Mouse (Mus musculus) midbrain, embryonic 13.5 days (tissue): Measurements from ENCODE around the gene Pcsk5. TPM values are rescaled to one million over a fixed set of nuclear protein-coding genes. Genes with fewer than 3 reads are reported as not detected.

Experiments
- ATAC-seq: fragments of 200-750 bp; cut with Nextera tagmentation; 2 replicates; pipeline ENCODE4 v1.8.0; 2017; ENCODE audit warnings: mild to moderate bottlenecking, moderate TSS enrichment, moderate library complexity
- H3K27ac ChIP-seq: fragments of 300-500 bp; sonication (generic); 2 replicates; pipeline ENCODE4 v1.5.1; 2015; ENCODE audit warnings: inconsistent platforms, mild to moderate bottlenecking, moderate library complexity
- H3K27me3 ChIP-seq: fragments of 300-500 bp; sonication (generic); 2 replicates; pipeline ENCODE4 v1.6.1; 2015; ENCODE audit warnings: mild to moderate bottlenecking, inconsistent platforms
- H3K36me3 ChIP-seq: fragments of 300-500 bp; sonication (generic); 2 replicates; pipeline ENCODE4 v1.6.1; 2015; ENCODE audit warnings: mild to moderate bottlenecking, inconsistent platforms
- H3K4me1 ChIP-seq: fragments of 300-500 bp; sonication (generic); replicated peaks from 2 replicates; pipeline ENCODE4 v1.6.1; 2015; ENCODE audit warnings: inconsistent platforms
- H3K4me2 ChIP-seq: fragments of 300-500 bp; sonication (generic); replicated peaks from 2 replicates; pipeline ENCODE4 v1.6.1; 2015; ENCODE audit warnings: moderate library complexity, mild to moderate bottlenecking, inconsistent platforms
- H3K4me3 ChIP-seq: fragments of 300-500 bp; sonication (generic); replicated peaks from 2 replicates; pipeline ENCODE4 v1.5.1; 2015; ENCODE audit warnings: mild to moderate bottlenecking, inconsistent platforms
- H3K9ac ChIP-seq: fragments of 300-500 bp; sonication (generic); replicated peaks from 2 replicates; pipeline ENCODE4 v1.6.1; 2015; ENCODE audit warnings: mild to moderate bottlenecking, inconsistent platforms
- H3K9me3 ChIP-seq: fragments of 300-500 bp; sonication (generic); 2 replicates; pipeline ENCODE4 v1.6.1; 2016; ENCODE audit warnings: mild to moderate bottlenecking, inconsistent platforms
- WGBS: fragments of 180-500 bp; shearing (Covaris S2); methylation state at CpG from one replicate; pipeline ENCODE4 v1.1.7; 2015; 5-methylcytosine and 5-hydroxymethylcytosine counted together
- polyA plus RNA-seq: library from polyadenylated mRNA; unstranded; fragments of >200 nt; fragmentation: Nextera tagmentation; extraction: Ambion mirVana; gene quantifications from 2 replicates; pipeline ENCODE4 v1.2.1, GENCODE M21; 2015

The Pcsk5 gene
- polyA plus RNA-seq, 1 experiment from 2014 or later: 7.1 TPM

GRCm38 (mm10) chr19:17603322-17603721, 234.1 kb downstream of the Pcsk5 start:
- 80% methylated on average over 3 of the region's 3 CpGs for WGBS
- no peak overlapping the region for H3K4me3 ChIP-seq
- no peak for ATAC-seq
- no peak overlapping the region for H3K4me2 ChIP-seq
- no peak overlapping the region for H3K9ac ChIP-seq
- no peak overlapping the region for H3K27ac ChIP-seq
- H3K27me3 ChIP-seq: no peaks in the 10 kb centered on the region
- no peaks in the 10 kb centered on the region for H3K36me3 ChIP-seq
- H3K4me1 ChIP-seq: no peaks in the 10 kb centered on the region; the same call in 1 of the 2 replicates
- H3K9me3 ChIP-seq: no peaks in the 10 kb centered on the region

DNA sequence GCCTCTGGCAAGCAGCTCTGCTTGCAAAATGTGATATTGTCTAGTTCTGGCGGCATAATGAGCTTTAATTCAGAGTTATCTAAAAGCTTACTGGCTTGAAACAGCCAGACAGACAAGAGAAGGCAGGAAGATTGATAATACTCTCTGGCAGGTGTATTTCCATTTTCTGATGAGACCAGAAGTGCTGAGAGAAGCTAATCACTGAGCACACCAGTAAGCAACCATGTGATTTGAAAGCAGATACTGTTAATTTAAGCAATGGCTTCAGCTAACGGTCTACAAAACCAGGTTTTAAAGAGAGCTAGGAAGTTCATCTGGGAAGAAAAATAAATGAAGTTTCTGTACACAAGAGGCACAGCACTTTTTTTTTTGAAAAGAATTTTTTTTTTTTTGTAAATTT, 237.1 kb downstream of the Pcsk5 start:
- 61% methylated on average over 2 of the region's 2 CpGs for WGBS

DNA sequence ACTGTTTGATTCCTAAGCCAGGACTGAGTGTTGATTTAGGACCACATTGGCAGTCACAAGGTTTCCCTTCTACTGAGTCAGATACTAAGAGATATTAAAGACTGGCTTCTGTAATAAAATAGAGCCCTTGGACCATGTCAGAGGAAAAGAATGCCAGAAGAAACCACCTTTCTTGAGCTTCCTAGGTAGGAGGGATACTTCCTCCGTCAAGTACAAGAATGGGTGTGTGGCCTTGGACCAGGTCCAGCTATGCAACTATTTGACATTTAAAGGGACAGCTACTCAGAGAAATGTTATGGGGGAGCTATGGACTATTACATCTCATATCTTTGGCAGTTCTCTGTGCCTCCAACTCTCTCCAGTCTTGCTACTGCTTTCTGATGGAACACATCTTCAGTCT, 244.6 kb downstream of the Pcsk5 start:
- Histone ChIP-seq H3K4me1 (0 out of 2 replicates have a peak, but pooled peaks cover 5% of the 10 kb centered on the region), H3K4me2 (no peak overlapping the region), H3K9me3 (no peaks in the 10 kb centered on the region), H3K27me3 (no peaks in the 10 kb centered on the region), H3K9ac (no peak overlapping the region), H3K4me3 (no peak overlapping the region), H3K36me3 (no peaks in the 10 kb centered on the region), H3K27ac (no peak overlapping the region)
- WGBS: 48% methylated on average over 1 of the region's 1 CpGs
- no peak for ATAC-seq

More for the DNA sequence above, 237.1 kb downstream of the Pcsk5 start:
- Histone ChIP-seq H3K9me3 (no peaks in the 10 kb centered on the region), H3K4me2 (no peak overlapping the region), H3K4me3 (no peak overlapping the region), H3K9ac (no peak overlapping the region), H3K36me3 (no peaks in the 10 kb centered on the region), H3K4me1 (no peaks in the 10 kb centered on the region; the same call in 1 of the 2 replicates), H3K27me3 (no peaks in the 10 kb centered on the region), H3K27ac (no peak overlapping the region)
- ATAC-seq: no peak

- no peak overlapping the region for H3K4me3 ChIP-seq
- 0 out of 2 replicates have a peak, but pooled peaks have one; percentile 56 for ATAC-seq
- 0 out of 2 replicates have a peak, but pooled peaks cover 5% of the 10 kb centered on the region for H3K4me1 ChIP-seq
Measured at GRCm38 (mm10) chr19:17591335-17591734, 246.1 kb downstream of the Pcsk5 start.

DNA sequence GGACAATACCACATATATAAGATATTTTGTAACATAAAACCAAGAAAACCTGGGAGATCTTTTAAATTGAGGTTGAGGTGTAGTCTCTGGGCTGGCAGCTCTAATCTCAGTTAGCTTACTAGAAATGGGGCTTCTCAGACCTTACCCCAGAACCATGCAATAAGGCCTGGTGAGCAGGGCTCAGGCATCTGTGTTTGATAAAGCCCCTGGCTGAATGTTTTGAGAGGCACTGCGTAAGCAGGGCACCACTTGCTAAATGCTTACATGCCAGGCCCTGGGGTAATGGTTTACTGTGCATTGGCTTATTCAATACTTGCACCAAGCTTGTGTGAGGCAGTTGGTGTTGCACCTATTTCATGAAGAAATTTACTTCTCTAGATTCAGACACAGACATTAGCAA, 247.1 kb downstream of the Pcsk5 start:
- Histone ChIP-seq H3K27ac (no peak overlapping the region), H3K4me3 (no peak overlapping the region), H3K36me3 (no peaks in the 10 kb centered on the region), H3K4me1 (0 out of 2 replicates have a peak, but pooled peaks cover 5% of the 10 kb centered on the region), H3K9ac (no peak overlapping the region), H3K4me2 (no peak overlapping the region), H3K27me3 (no peaks in the 10 kb centered on the region), H3K9me3 (no peaks in the 10 kb centered on the region)
- WGBS: 84% methylated on average over 1 of the region's 1 CpGs
- ATAC-seq: no peak

More at GRCm38 (mm10) chr19:17591335-17591734, 246.1 kb downstream of the Pcsk5 start:
- Histone ChIP-seq H3K4me2 (no peak overlapping the region), H3K9ac (no peak overlapping the region), H3K27ac (no peak overlapping the region), H3K36me3 (no peaks in the 10 kb centered on the region), H3K27me3 (no peaks in the 10 kb centered on the region), H3K9me3 (no peaks in the 10 kb centered on the region)
- WGBS: 60% methylated on average over 8 of the region's 8 CpGs

DNA sequence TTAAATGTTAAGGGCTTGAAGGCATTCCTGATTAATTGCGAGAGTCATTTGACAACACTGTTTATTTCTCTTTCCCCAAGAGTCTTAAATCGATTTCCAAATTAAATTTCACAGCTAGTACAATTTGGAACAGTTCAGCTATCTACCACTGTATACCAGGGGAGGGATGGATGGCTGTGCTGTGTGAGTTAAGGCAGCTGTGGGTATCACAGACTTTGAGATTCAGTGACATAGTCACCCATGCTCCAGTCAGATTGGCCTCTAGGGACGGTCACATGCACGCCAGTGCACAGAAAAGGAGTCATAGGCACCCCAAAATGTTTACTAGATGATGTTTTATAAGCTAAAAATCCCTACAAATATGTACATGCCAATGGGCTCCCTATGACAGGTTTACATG, 260.0 kb downstream of the Pcsk5 start:
- Histone ChIP-seq H3K4me3 (no peak overlapping the region), H3K27ac (no peak overlapping the region), H3K36me3 (no peaks in the 10 kb centered on the region), H3K4me2 (no peak overlapping the region), H3K27me3 (no peaks in the 10 kb centered on the region), H3K4me1 (no peaks in the 10 kb centered on the region), H3K9me3 (no peaks in the 10 kb centered on the region), H3K9ac (no peak overlapping the region)
- WGBS: 91% methylated on average over 4 of the region's 4 CpGs
- ATAC-seq: no peak

DNA sequence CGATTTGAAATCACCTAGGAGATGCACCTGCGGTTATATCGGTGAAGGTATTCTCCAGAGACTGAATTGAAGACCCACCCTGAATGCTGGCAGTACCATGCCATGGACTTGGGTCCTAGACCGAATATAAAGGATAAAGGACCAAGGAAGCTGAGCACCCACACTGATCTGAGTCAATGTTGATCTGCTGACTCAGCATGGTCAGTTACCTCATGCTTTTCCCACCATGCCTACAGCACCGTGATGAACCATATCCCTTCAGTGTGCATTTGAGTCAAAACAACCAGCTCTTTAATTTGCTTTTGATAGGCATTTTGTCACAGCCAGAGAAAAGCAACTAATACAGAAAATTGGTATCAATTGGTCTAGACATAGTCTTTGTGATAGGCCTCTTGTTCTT, 262.9 kb downstream of the Pcsk5 start:
- ATAC-seq: no peak
- 94% methylated on average over 5 of the region's 5 CpGs for WGBS
- Histone ChIP-seq H3K27ac (no peak overlapping the region), H3K4me2 (no peak overlapping the region), H3K4me3 (no peak overlapping the region), H3K27me3 (no peaks in the 10 kb centered on the region), H3K36me3 (no peaks in the 10 kb centered on the region), H3K9me3 (no peaks in the 10 kb centered on the region), H3K9ac (no peak overlapping the region), H3K4me1 (no peaks in the 10 kb centered on the region)

DNA sequence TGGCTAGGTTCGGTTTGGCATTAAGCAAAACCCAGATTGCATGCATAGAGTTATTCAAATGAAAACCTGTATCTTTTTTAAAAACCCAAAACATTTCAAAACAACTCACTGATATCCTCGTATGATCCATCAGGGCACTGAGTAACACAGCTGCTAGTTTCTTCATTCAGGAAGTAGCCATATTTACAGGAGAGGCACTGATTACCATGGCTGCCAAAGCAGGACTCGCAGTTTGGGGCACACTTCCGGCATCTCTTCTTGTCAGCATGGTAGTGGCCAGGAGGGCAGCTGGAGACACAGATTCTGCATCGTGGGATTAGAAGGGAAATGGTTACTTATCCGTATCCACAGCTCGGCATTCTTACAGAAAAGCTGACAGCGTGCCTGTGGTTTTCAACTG, 265.1 kb downstream of the Pcsk5 start:
- Histone ChIP-seq H3K27me3 (no peaks in the 10 kb centered on the region), H3K4me1 (no peaks in the 10 kb centered on the region), H3K4me3 (no peak overlapping the region), H3K36me3 (no peaks in the 10 kb centered on the region), H3K4me2 (no peak overlapping the region), H3K9ac (no peak overlapping the region), H3K9me3 (no peaks in the 10 kb centered on the region), H3K27ac (no peak overlapping the region)
- no peak for ATAC-seq
- WGBS: 94% methylated on average over 8 of the region's 8 CpGs

DNA sequence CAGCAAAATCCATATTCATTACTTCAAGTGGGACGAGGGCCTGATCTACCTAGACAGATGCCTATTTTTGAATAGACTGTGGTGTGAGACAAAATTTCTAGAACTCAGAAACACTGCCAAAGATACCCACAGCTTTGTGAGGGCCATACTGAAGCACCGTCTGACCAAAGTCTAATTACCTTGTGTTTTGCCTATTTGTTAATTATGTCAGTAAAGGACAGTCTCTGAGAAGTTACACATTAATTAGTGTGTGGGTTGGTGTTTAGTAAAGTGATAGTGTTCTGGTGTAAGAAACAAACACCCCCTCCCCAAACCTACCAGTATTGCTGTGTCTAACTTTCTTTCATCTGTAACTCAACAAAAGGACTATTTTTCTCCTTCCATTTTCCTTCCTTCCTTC, 266.5 kb downstream of the Pcsk5 start:
- H3K9me3 ChIP-seq: no peaks in the 10 kb centered on the region
- WGBS: 88% methylated on average over 2 of the region's 2 CpGs
- no peaks in the 10 kb centered on the region for H3K36me3 ChIP-seq
- H3K9ac ChIP-seq: no peak overlapping the region
- no peak overlapping the region for H3K4me2 ChIP-seq
- no peak for ATAC-seq
- no peaks in the 10 kb centered on the region for H3K27me3 ChIP-seq
- H3K4me3 ChIP-seq: no peak overlapping the region
- no peak overlapping the region for H3K27ac ChIP-seq
- H3K4me1 ChIP-seq: no peaks in the 10 kb centered on the region

DNA sequence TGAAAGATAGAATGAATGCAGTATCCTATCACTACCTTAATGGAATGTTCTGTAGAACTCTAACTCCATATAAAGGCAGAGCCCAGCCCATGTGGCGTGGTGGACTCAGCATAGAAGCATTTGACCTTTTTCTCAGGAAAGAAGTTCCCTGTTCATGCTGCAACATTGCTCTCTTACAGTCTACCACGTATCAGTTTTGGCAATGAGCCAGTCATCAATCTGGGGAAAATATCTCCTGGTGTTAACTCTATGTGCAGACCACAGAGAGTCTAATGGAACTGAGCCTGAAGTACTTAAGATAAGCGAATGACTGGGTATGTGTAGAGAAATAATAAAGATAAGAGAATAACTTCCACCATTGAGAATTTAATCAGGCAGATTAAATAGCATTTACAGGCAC, 270.2 kb downstream of the Pcsk5 start:
- ATAC-seq: 0 out of 2 replicates have a peak, but pooled peaks have one; percentile 34
- no peak overlapping the region for H3K27ac ChIP-seq
- no peaks in the 10 kb centered on the region for H3K27me3 ChIP-seq
- peaks cover 4% of the 10 kb centered on the region; the same call in 1 of the 2 replicates for H3K36me3 ChIP-seq
- no peak overlapping the region for H3K4me2 ChIP-seq
- H3K9me3 ChIP-seq: no peaks in the 10 kb centered on the region
- no peak overlapping the region for H3K9ac ChIP-seq
- H3K4me3 ChIP-seq: no peak overlapping the region
- WGBS: 76% methylated on average over 3 of the region's 3 CpGs
- no peaks in the 10 kb centered on the region for H3K4me1 ChIP-seq

- WGBS: 78% methylated on average over 4 of the region's 4 CpGs
Measured at GRCm38 (mm10) chr19:17566097-17566496, 271.3 kb downstream of the Pcsk5 start.

DNA sequence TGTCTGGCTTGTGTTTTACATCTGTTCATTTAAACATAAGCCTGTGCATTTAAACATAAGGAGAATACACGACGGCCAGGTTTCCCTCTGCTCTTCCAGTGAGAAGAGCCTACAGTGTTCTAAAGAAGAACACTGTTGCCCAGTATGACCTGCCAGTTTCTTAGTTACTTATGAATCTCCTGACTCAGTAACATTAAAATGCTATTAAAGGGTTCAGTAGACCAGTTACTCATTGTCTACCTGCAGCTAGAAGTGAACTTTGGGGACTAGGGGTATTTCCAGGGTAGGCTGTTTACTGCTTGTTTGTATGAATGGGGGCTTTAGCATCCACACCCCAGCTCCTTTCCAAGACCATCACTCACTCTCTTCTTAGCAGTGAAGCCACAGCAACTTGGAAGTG, 278.7 kb downstream of the Pcsk5 start:
- no peak overlapping the region for H3K9ac ChIP-seq
- H3K27me3 ChIP-seq: no peaks in the 10 kb centered on the region

More at GRCm38 (mm10) chr19:17566097-17566496, 271.3 kb downstream of the Pcsk5 start:
- H3K4me2 ChIP-seq: no peak overlapping the region
- no peaks in the 10 kb centered on the region for H3K4me1 ChIP-seq
- H3K4me3 ChIP-seq: no peak overlapping the region
- H3K27me3 ChIP-seq: no peaks in the 10 kb centered on the region
- no peak overlapping the region for H3K27ac ChIP-seq
- ATAC-seq: 0 out of 2 replicates have a peak, but pooled peaks have one; percentile 37
- H3K9ac ChIP-seq: no peak overlapping the region
- H3K36me3 ChIP-seq: peaks cover 4% of the 10 kb centered on the region; the same call in 1 of the 2 replicates
- H3K9me3 ChIP-seq: no peaks in the 10 kb centered on the region

GRCm38 (mm10) chr19:17555159-17555558, 282.3 kb downstream of the Pcsk5 start:
- H3K9me3 ChIP-seq: no peaks in the 10 kb centered on the region
- H3K4me3 ChIP-seq: no peak overlapping the region
- H3K36me3 ChIP-seq: no peaks in the 10 kb centered on the region
- 95% methylated on average over 7 of the region's 7 CpGs for WGBS
- H3K27me3 ChIP-seq: no peaks in the 10 kb centered on the region
- no peak overlapping the region for H3K27ac ChIP-seq
- no peak overlapping the region for H3K4me2 ChIP-seq
- no peaks in the 10 kb centered on the region for H3K4me1 ChIP-seq
- no peak for ATAC-seq
- no peak overlapping the region for H3K9ac ChIP-seq

More for the DNA sequence above, 278.7 kb downstream of the Pcsk5 start:
- Histone ChIP-seq H3K36me3 (no peaks in the 10 kb centered on the region), H3K4me2 (no peak overlapping the region), H3K4me1 (no peaks in the 10 kb centered on the region), H3K27ac (no peak overlapping the region), H3K9me3 (no peaks in the 10 kb centered on the region), H3K4me3 (no peak overlapping the region)
- no peak for ATAC-seq
- 73% methylated on average over 2 of the region's 2 CpGs for WGBS
